ENCODE assay signal across 16 mouse cellular contexts in the genomic region with DNA sequence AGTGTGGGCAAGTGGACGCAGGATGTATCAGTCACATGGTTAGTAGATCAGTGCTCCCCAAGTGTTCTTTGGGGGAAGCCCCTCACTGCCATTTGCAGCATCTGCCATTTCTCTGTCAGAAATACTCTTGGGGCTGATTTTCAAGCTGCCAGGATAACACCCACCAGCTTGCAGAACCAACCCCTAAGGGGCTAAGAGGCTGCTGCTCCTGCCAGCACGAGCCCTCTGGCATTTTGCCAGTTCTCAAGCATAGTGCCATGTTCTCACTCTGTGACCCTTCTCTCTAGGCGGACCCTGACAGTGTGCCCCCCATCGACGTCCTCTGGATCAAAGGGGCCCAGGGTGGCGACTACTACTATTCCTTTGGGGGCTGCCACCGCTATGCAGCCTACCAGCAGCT. TPM values are rescaled to one million over a fixed set of nuclear protein-coding genes. Genes with fewer than 3 reads are reported as not detected.
DNase-seq lines count a peak whose midpoint lies in the region; ATAC-seq and TF ChIP-seq lines count a peak whose summit lies in the region.
"Had no signal": no experiment of that assay in that cellular context is flagged by ENCODE, and none has a peak within 500 bp of the region (broad histone marks: within the 10 kb centered on the region; RNA-seq: fewer than 3 reads in every experiment).

No protein-coding gene starts in this region.

- DNase-seq in cerebellum, adult 9-11 months = peak; percentile 41
- DNase-seq in cerebellum, adult 11 months = no peak
- peak; percentile 19 for DNase-seq in MN1 (ENCODE audit: low spot score)
- DNase-seq: adrenal gland, adult 8-10 months; cerebellum, adult 2 months; gastrocnemius, adult 2 months; gastrocnemius, postnatal 25 days had no signal

- 62% methylated on average over 7 of the region's 7 CpGs for WGBS in intestine, postnatal 0 days
- 81% methylated on average over 7 of the region's 7 CpGs for WGBS in intestine, embryonic 15.5 days
- 61% methylated on average over 7 of the region's 7 CpGs for WGBS in small intestine, adult 2 months

- peaks cover 17% of the 10 kb centered on the region; the same call in 1 of the 2 replicates for H3K36me3 ChIP-seq in intestine, postnatal 0 days (ENCODE audit: control insufficient read depth, insufficient read depth)
- H3K36me3 ChIP-seq in intestine, embryonic 15.5 days = no peaks in the 10 kb centered on the region
- H3K36me3 ChIP-seq in small intestine, adult 2 months (ENCODE audit: control insufficient read depth, insufficient read depth, low read length) = peaks cover 28% of the 10 kb centered on the region
- H3K36me3 ChIP-seq: embryonic facial prominence, embryonic 13.5 days; heart, embryonic 12.5 days had no signal

- no peak for TF ChIP-seq CTCF in intestine, postnatal 0 days (IDR thresholded peaks at IDR 0.05; ENCODE audit: low read depth)
- TF ChIP-seq CTCF in small intestine, adult 2 months (IDR thresholded peaks at IDR 0.05; ENCODE audit: extremely low read depth, insufficient read length, insufficient replicate concordance, low read depth, low read length) = no peak

- no peak for TF ChIP-seq POLR2A in small intestine, adult 2 months (IDR thresholded peaks at IDR 0.05; ENCODE audit: low read depth, low read length)

- no peaks in the 10 kb centered on the region for H3K9me3 ChIP-seq in intestine, postnatal 0 days (ENCODE audit: control insufficient read depth)
- no peaks in the 10 kb centered on the region for H3K9me3 ChIP-seq in intestine, embryonic 15.5 days
- H3K9me3 ChIP-seq: embryonic facial prominence, embryonic 13.5 days; heart, embryonic 12.5 days had no signal

- no peak overlapping the region for H3K4me2 ChIP-seq in intestine, postnatal 0 days (replicated peaks; ENCODE audit: low read depth)
- H3K4me2 ChIP-seq in intestine, embryonic 15.5 days (replicated peaks) = no peak overlapping the region
- H3K4me2 ChIP-seq: embryonic facial prominence, embryonic 13.5 days; heart, embryonic 12.5 days; hindbrain, embryonic 14.5 days had no signal

- ATAC-seq in intestine, postnatal 0 days = no peak
- no peak for ATAC-seq in intestine, embryonic 15.5 days

- H3K4me1 ChIP-seq in intestine, postnatal 0 days (replicated peaks; ENCODE audit: control insufficient read depth, insufficient read depth, low read length) = peaks cover 3% of the 10 kb centered on the region
- H3K4me1 ChIP-seq in intestine, embryonic 15.5 days (replicated peaks) = no peaks in the 10 kb centered on the region; the same call in 1 of the 2 replicates
- peaks cover 23% of the 10 kb centered on the region for H3K4me1 ChIP-seq in small intestine, adult 2 months (ENCODE audit: control insufficient read depth, insufficient read depth, insufficient read length, low read length)

- no peak overlapping the region for H3K9ac ChIP-seq in intestine, postnatal 0 days (ENCODE audit: low read depth, low read length)
- no peak overlapping the region for H3K9ac ChIP-seq in intestine, embryonic 15.5 days
- H3K9ac ChIP-seq: embryonic facial prominence, embryonic 13.5 days; heart, embryonic 12.5 days; hindbrain, embryonic 14.5 days had no signal

- H3K4me3 ChIP-seq in intestine, postnatal 0 days (ENCODE audit: low read depth, low read length) = no peak overlapping the region
- H3K4me3 ChIP-seq in intestine, embryonic 15.5 days (replicated peaks) = no peak overlapping the region
- H3K4me3 ChIP-seq in small intestine, adult 2 months (ENCODE audit: low read depth, low read length) = peak overlapping the region; percentile 8; the same call in 1 of the 2 replicates
- H3K4me3 ChIP-seq: embryonic facial prominence, embryonic 13.5 days; gastrocnemius, adult 2 months; heart, embryonic 12.5 days; hindbrain, embryonic 10.5 days had no signal

- peak overlapping the region; percentile 80 for H3K27ac ChIP-seq in intestine, postnatal 0 days (ENCODE audit: low read depth, low read length)
- H3K27ac ChIP-seq in intestine, embryonic 15.5 days = no peak overlapping the region
- peak overlapping the region; percentile 86 for H3K27ac ChIP-seq in small intestine, adult 2 months (ENCODE audit: insufficient read depth, low read depth, low read length)
- H3K27ac ChIP-seq: embryonic facial prominence, embryonic 13.5 days; gastrocnemius, adult 2 months; hindbrain, embryonic 10.5 days; hindbrain, embryonic 14.5 days had no signal

- no peaks in the 10 kb centered on the region for H3K27me3 ChIP-seq in intestine, postnatal 0 days (replicated peaks; ENCODE audit: control insufficient read depth, insufficient read depth, low read length)
- no peaks in the 10 kb centered on the region for H3K27me3 ChIP-seq in intestine, embryonic 15.5 days (replicated peaks)
- no peaks in the 10 kb centered on the region for H3K27me3 ChIP-seq in small intestine, adult 2 months (ENCODE audit: control insufficient read depth, insufficient read depth, low read length)
- H3K27me3 ChIP-seq: embryonic facial prominence, embryonic 13.5 days; heart, embryonic 12.5 days had no signal

RNA-seq across cellular contexts. Expression of a gene that starts 3.4 kb away (rescaled TPM):
- polyA plus RNA-seq in intestine, postnatal 0 days (2015; fragmentation: Nextera tagmentation; extraction: Ambion mirVana) = 102 and 104 TPM in 2 replicates
- 21.7 and 23.5 TPM in 2 replicates for polyA plus RNA-seq in intestine, embryonic 15.5 days (2015; fragmentation: Nextera tagmentation; extraction: Ambion mirVana)
- 184 and 579 TPM in 2 replicates for polyA plus RNA-seq in small intestine, adult 2 months (2012; rRNA removed)

RNA-seq across cellular contexts. Expression of a gene that starts 27.4 kb away (rescaled TPM):
- polyA plus RNA-seq in intestine, postnatal 0 days (2015; fragmentation: Nextera tagmentation; extraction: Ambion mirVana) = not detected in 2 replicates
- polyA plus RNA-seq in intestine, embryonic 15.5 days (2015; fragmentation: Nextera tagmentation; extraction: Ambion mirVana) = 0.04 and 0.06 TPM in 2 replicates
- 0.03 TPM in 1 of 2 replicates, not detected in the other for polyA plus RNA-seq in small intestine, adult 2 months (2012; rRNA removed)
- polyA plus RNA-seq: heart, embryonic 16.5 days; intestine, embryonic 16.5 days had no signal

RNA-seq across cellular contexts. Expression of a gene that starts 34.7 kb away (rescaled TPM):
- polyA plus RNA-seq in intestine, postnatal 0 days (2015; fragmentation: Nextera tagmentation; extraction: Ambion mirVana) = 3.2 and 4.5 TPM in 2 replicates
- polyA plus RNA-seq in intestine, embryonic 15.5 days (2015; fragmentation: Nextera tagmentation; extraction: Ambion mirVana) = 10.3 and 10.4 TPM in 2 replicates
- polyA plus RNA-seq in small intestine, adult 2 months (2012; rRNA removed) = 5.6 and 6.4 TPM in 2 replicates
